Mouse (Mus musculus) spleen, postnatal 4 days (tissue): ENCODE data around the gene Dnah7b.
"Not testable (repeated sequence)": the region's sequence is repeated elsewhere in the genome, so short reads cannot be mapped to it uniquely, and the experiment has no call there.

Experiments
- DNase-seq, 2 experiments: peaks; one replicate each; pipeline ENCODE4 v3.0.0; 2022; ENCODE audit warnings: low spot score in 2 of 2

Gene Dnah7b

GRCm38 (mm10) chr1:46066015-46066414 is at the start of gene Dnah7b:
Dnah7b (plus strand) TSS chr1:46066315.
- no peak for DNase-seq

GRCm38 (mm10) chr1:46018382-46018977 is 47.6 kb upstream of the Dnah7b start:
- DNase-seq, result no peak

GRCm38 (mm10) chr1:46022262-46022661 is 43.9 kb upstream of the Dnah7b start:
- DNase-seq, result no peak

- no peak for DNase-seq
Measured at GRCm38 (mm10) chr1:46031993-46032555, 34.0 kb upstream of the Dnah7b start.

GRCm38 (mm10) chr1:46048188-46048587 is 17.9 kb upstream of the Dnah7b start:
- DNase-seq, result no peak

- DNase-seq, result no peak
Measured at GRCm38 (mm10) chr1:46066484-46067251, 553 bp downstream of the Dnah7b start.

- not testable (repeated sequence) for DNase-seq
Measured at GRCm38 (mm10) chr1:46068787-46069186, 2.7 kb downstream of the Dnah7b start.

- DNase-seq, result no peak
Measured at GRCm38 (mm10) chr1:46077891-46078290, 11.8 kb downstream of the Dnah7b start.

GRCm38 (mm10) chr1:46100484-46100883 is 34.4 kb downstream of the Dnah7b start:
- DNase-seq, result no peak

GRCm38 (mm10) chr1:46112606-46113005 is 46.5 kb downstream of the Dnah7b start:
- not testable (repeated sequence) for DNase-seq

- DNase-seq, result not testable (repeated sequence)
Measured at GRCm38 (mm10) chr1:46117179-46117578, 51.1 kb downstream of the Dnah7b start.

- DNase-seq, result no peak
Measured at GRCm38 (mm10) chr1:46128058-46128457, 61.9 kb downstream of the Dnah7b start.

- DNase-seq, result not testable (repeated sequence)
Measured at GRCm38 (mm10) chr1:46196835-46197234, 130.7 kb downstream of the Dnah7b start.

GRCm38 (mm10) chr1:46201169-46201568 is 135.1 kb downstream of the Dnah7b start:
- DNase-seq, result not testable (repeated sequence)

- not testable (repeated sequence) for DNase-seq
Measured at GRCm38 (mm10) chr1:46210014-46210588, 144.0 kb downstream of the Dnah7b start.

GRCm38 (mm10) chr1:46222704-46223103 is 156.6 kb downstream of the Dnah7b start:
- DNase-seq, result not testable (repeated sequence)

GRCm38 (mm10) chr1:46226136-46226535 is 160.0 kb downstream of the Dnah7b start:
- not testable (repeated sequence) for DNase-seq

GRCm38 (mm10) chr1:46268841-46269240 is 202.7 kb downstream of the Dnah7b start:
- not testable (repeated sequence) for DNase-seq

- DNase-seq, result no peak
Measured at GRCm38 (mm10) chr1:46271927-46272326, 205.8 kb downstream of the Dnah7b start.

- DNase-seq, result not testable (repeated sequence)
Measured at GRCm38 (mm10) chr1:46278057-46278910, 212.2 kb downstream of the Dnah7b start.

GRCm38 (mm10) chr1:46278911-46279565 is 212.9 kb downstream of the Dnah7b start:
- DNase-seq, result not testable (repeated sequence)
